In the genomic region with DNA sequence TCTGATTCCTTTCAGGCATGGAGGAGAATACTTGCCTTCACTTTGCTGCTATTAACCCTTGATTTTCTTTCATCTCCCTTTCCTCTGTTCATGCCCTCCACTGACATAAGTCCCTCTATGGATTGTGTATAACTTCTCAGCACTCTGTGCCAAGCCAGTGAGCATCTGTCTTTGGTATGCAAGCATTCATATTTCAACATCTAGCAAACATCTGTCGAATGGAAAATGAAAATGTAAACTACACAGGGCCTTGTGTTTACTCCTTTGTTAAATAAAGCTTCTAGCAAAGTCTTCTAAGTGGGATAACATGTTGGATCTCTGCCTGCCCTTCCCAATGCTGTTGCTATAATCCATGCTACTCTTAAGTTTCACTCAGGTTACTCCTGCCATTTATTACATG, we compare ENCODE assay signal across 23 mouse cellular contexts.
DNase-seq lines count a peak whose midpoint lies in the region; ATAC-seq and TF ChIP-seq lines count a peak whose summit lies in the region.
"Had no signal": no experiment of that assay in that cellular context is flagged by ENCODE, and none has a peak within 500 bp of the region (broad histone marks: within the 10 kb centered on the region; RNA-seq: fewer than 3 reads in every experiment).

No protein-coding gene starts in this region.

- WGBS in embryonic facial prominence, embryonic 14.5 days, result 46% methylated on average over 1 of the region's 1 CpGs
- WGBS in embryonic facial prominence, embryonic 10.5 days, result 78% methylated on average over 1 of the region's 1 CpGs
- WGBS in lung, embryonic 15.5 days, result 12% methylated on average over 1 of the region's 1 CpGs
- WGBS in stomach, embryonic 14.5 days, result 22% methylated on average over 1 of the region's 1 CpGs
- 29% methylated on average over 1 of the region's 1 CpGs for WGBS in stomach, postnatal 0 days

- peak; percentile 60 for DNase-seq in embryonic facial prominence, embryonic 14.5 days (ENCODE audit: low spot score)
- no peak for DNase-seq in embryonic facial prominence, embryonic 10.5 days (ENCODE audit: low spot score)
- no peak for DNase-seq in lung, postnatal 10 days
- no peak for DNase-seq in stomach, postnatal 0 days (ENCODE audit: low spot score)
- DNase-seq: adrenal gland, adult 8-10 months; adrenal gland, postnatal 25 days; cerebellum, adult 11-12 months; cerebellum, adult 8-10 months; cerebellum, postnatal 10 days; cerebellum, postnatal 36 days; embryo, embryonic 11 days; forebrain, postnatal 0 days; gastrocnemius, adult 2 months; gastrocnemius, postnatal 14 days; heart, adult 11 months had no signal

- no peak overlapping the region for H3K4me3 ChIP-seq in embryonic facial prominence, embryonic 14.5 days (ENCODE audit: low read depth, low read length)
- no peak overlapping the region for H3K4me3 ChIP-seq in embryonic facial prominence, embryonic 10.5 days
- no peak overlapping the region for H3K4me3 ChIP-seq in lung, embryonic 15.5 days
- H3K4me3 ChIP-seq in stomach, embryonic 14.5 days (ENCODE audit: low read depth, low read length), result no peak overlapping the region
- H3K4me3 ChIP-seq in stomach, postnatal 0 days (ENCODE audit: low read depth, low read length), result no peak overlapping the region
- H3K4me3 ChIP-seq: embryonic facial prominence, embryonic 15.5 days; gastrocnemius, adult 2 months; hindbrain, embryonic 12.5 days; hindbrain, embryonic 15.5 days had no signal

- no peak overlapping the region for H3K4me2 ChIP-seq in embryonic facial prominence, embryonic 14.5 days (ENCODE audit: low read depth, low read length)
- H3K4me2 ChIP-seq in lung, embryonic 15.5 days, result no peak overlapping the region
- H3K4me2 ChIP-seq in stomach, embryonic 14.5 days (replicated peaks; ENCODE audit: low read depth, low read length), result no peak overlapping the region
- no peak overlapping the region for H3K4me2 ChIP-seq in stomach, postnatal 0 days (replicated peaks; ENCODE audit: low read depth)
- H3K4me2 ChIP-seq: embryonic facial prominence, embryonic 15.5 days; heart, embryonic 11.5 days; hindbrain, embryonic 12.5 days; hindbrain, embryonic 15.5 days had no signal

- H3K36me3 ChIP-seq in embryonic facial prominence, embryonic 14.5 days (ENCODE audit: control insufficient read depth, insufficient read depth, low read length), result no peaks in the 10 kb centered on the region
- H3K36me3 ChIP-seq in embryonic facial prominence, embryonic 10.5 days (replicated peaks), result no peaks in the 10 kb centered on the region
- no peaks in the 10 kb centered on the region for H3K36me3 ChIP-seq in lung, embryonic 15.5 days
- no peaks in the 10 kb centered on the region for H3K36me3 ChIP-seq in stomach, embryonic 14.5 days (ENCODE audit: control insufficient read depth, insufficient read depth, low read length)
- H3K36me3 ChIP-seq in stomach, postnatal 0 days (ENCODE audit: control insufficient read depth, insufficient read depth, low read length), result no peaks in the 10 kb centered on the region
- H3K36me3 ChIP-seq: embryonic facial prominence, embryonic 15.5 days; hindbrain, embryonic 12.5 days; hindbrain, embryonic 15.5 days had no signal

- peak; percentile 41; the same call in 1 of the 2 replicates for ATAC-seq in embryonic facial prominence, embryonic 14.5 days (ENCODE audit: low read depth)
- ATAC-seq in lung, embryonic 15.5 days (ENCODE audit: borderline replicate concordance, extremely low read depth, low FRiP score, low TSS enrichment), result peak; percentile 84; the same call in 1 of the 2 replicates
- ATAC-seq in stomach, embryonic 14.5 days (ENCODE audit: insufficient number of reproducible peaks, insufficient read depth, low FRiP score, low read depth), result peak; percentile 58; the same call in 1 of the 2 replicates
- ATAC-seq in stomach, postnatal 0 days (ENCODE audit: low FRiP score, low TSS enrichment), result no peak
- ATAC-seq: activated CD4-positive, CD25-positive, alpha-beta regulatory T cell, adult 4 months; forebrain, embryonic 14.5 days; forebrain, postnatal 0 days had no signal

- no peaks in the 10 kb centered on the region for H3K9me3 ChIP-seq in embryonic facial prominence, embryonic 14.5 days (ENCODE audit: control insufficient read depth, low read length)
- no peaks in the 10 kb centered on the region for H3K9me3 ChIP-seq in embryonic facial prominence, embryonic 10.5 days
- no peaks in the 10 kb centered on the region for H3K9me3 ChIP-seq in lung, embryonic 15.5 days
- no peaks in the 10 kb centered on the region for H3K9me3 ChIP-seq in stomach, embryonic 14.5 days (ENCODE audit: control insufficient read depth, low read depth, low read length)
- no peaks in the 10 kb centered on the region for H3K9me3 ChIP-seq in stomach, postnatal 0 days (ENCODE audit: control insufficient read depth, low read length)
- H3K9me3 ChIP-seq: embryonic facial prominence, embryonic 15.5 days; hindbrain, embryonic 12.5 days; hindbrain, embryonic 15.5 days had no signal

- no peak for TF ChIP-seq CTCF in stomach, postnatal 0 days (IDR thresholded peaks at IDR 0.05; ENCODE audit: low read depth)

- no peak overlapping the region for H3K9ac ChIP-seq in embryonic facial prominence, embryonic 14.5 days (ENCODE audit: low read depth, low read length)
- H3K9ac ChIP-seq in lung, embryonic 15.5 days, result no peak overlapping the region
- H3K9ac ChIP-seq in stomach, embryonic 14.5 days (replicated peaks; ENCODE audit: low read depth, low read length), result no peak overlapping the region
- no peak overlapping the region for H3K9ac ChIP-seq in stomach, postnatal 0 days (ENCODE audit: low read length)
- H3K9ac ChIP-seq: embryonic facial prominence, embryonic 15.5 days; forebrain, postnatal 0 days; hindbrain, embryonic 12.5 days; hindbrain, embryonic 15.5 days had no signal

- no peak overlapping the region for H3K27ac ChIP-seq in embryonic facial prominence, embryonic 14.5 days (replicated peaks; ENCODE audit: low read depth, low read length)
- no peak overlapping the region for H3K27ac ChIP-seq in embryonic facial prominence, embryonic 10.5 days (replicated peaks)
- no peak overlapping the region for H3K27ac ChIP-seq in lung, embryonic 15.5 days
- H3K27ac ChIP-seq in stomach, embryonic 14.5 days (ENCODE audit: low read length), result no peak overlapping the region
- no peak overlapping the region for H3K27ac ChIP-seq in stomach, postnatal 0 days (replicated peaks)
- H3K27ac ChIP-seq: embryonic facial prominence, embryonic 15.5 days; gastrocnemius, adult 2 months; hindbrain, embryonic 12.5 days; hindbrain, embryonic 15.5 days had no signal

- no peak for TF ChIP-seq EP300 in stomach, postnatal 0 days (optimal IDR thresholded peaks at IDR 0.05)

- no peaks in the 10 kb centered on the region for H3K4me1 ChIP-seq in embryonic facial prominence, embryonic 14.5 days (ENCODE audit: control insufficient read depth, insufficient read depth, low read length)
- no peaks in the 10 kb centered on the region for H3K4me1 ChIP-seq in embryonic facial prominence, embryonic 10.5 days
- no peaks in the 10 kb centered on the region for H3K4me1 ChIP-seq in lung, embryonic 15.5 days
- peaks cover 3% of the 10 kb centered on the region; the same call in 1 of the 2 replicates for H3K4me1 ChIP-seq in stomach, embryonic 14.5 days (ENCODE audit: control insufficient read depth, insufficient read depth, low read length)
- H3K4me1 ChIP-seq in stomach, postnatal 0 days (replicated peaks; ENCODE audit: control insufficient read depth, insufficient read depth), result no peaks in the 10 kb centered on the region
- H3K4me1 ChIP-seq: embryonic facial prominence, embryonic 15.5 days; hindbrain, embryonic 12.5 days; hindbrain, embryonic 15.5 days had no signal

- H3K27me3 ChIP-seq in embryonic facial prominence, embryonic 14.5 days (replicated peaks; ENCODE audit: control insufficient read depth, insufficient read depth, low read length), result no peaks in the 10 kb centered on the region
- H3K27me3 ChIP-seq in embryonic facial prominence, embryonic 10.5 days (replicated peaks; ENCODE audit: low read depth, poor library complexity, severe bottlenecking), result no peaks in the 10 kb centered on the region
- no peaks in the 10 kb centered on the region for H3K27me3 ChIP-seq in lung, embryonic 15.5 days
- H3K27me3 ChIP-seq in stomach, embryonic 14.5 days (ENCODE audit: control insufficient read depth, insufficient read depth, low read length), result no peaks in the 10 kb centered on the region
- H3K27me3 ChIP-seq in stomach, postnatal 0 days (ENCODE audit: control insufficient read depth, insufficient read depth, low read length), result no peaks in the 10 kb centered on the region
- H3K27me3 ChIP-seq: embryonic facial prominence, embryonic 15.5 days; hindbrain, embryonic 12.5 days; hindbrain, embryonic 15.5 days had no signal
